Mouse (Mus musculus): ENCODE measurements at regions not wholly inside any gene's neighbourhood (a gene's known extent, or its start where the extent isn't known, plus 50 kb on each side); places are given as distances from the start of the nearest gene placed in this dataset.

GRCm38 (mm10) chr7:117729067-117729466 is 348.3 kb downstream of the Xylt1 start:
- CTCF ChIA-PET: interaction anchor here (0.5 to 0.6 kb wide), 3 partner anchors 201 to 540 kb away, joined by 4 read pairs; no protein-coding TSS in a partner anchor

Data from spleen, embryonic (tissue).